Mouse (Mus musculus) heart, postnatal 0 days (tissue): Measurements from ENCODE around the gene Lig4. TPM values are rescaled to one million over a fixed set of nuclear protein-coding genes. Genes with fewer than 3 reads are reported as not detected.
A peak's percentile ranks its signal among the peaks of the same experiment; 100 is the strongest.

Source experiments
- ATAC-seq: fragments of 200-750 bp; cut with Nextera tagmentation; 2 replicates; pipeline ENCODE4 v1.8.0; 2017; ENCODE audit warnings: low read depth, moderate number of reproducible peaks, moderate library complexity; ENCODE audit not compliant: insufficient read depth
- DNase-seq: peaks from one replicate; pipeline ENCODE4 v3.0.0-alpha.2; 2016; ENCODE audit warnings: low spot score
- H3K27ac ChIP-seq: fragments of 300-500 bp; sonication (generic); 2 replicates; pipeline ENCODE4 v1.5.1; 2014; ENCODE audit warnings: low read depth, mild to moderate bottlenecking
- H3K27me3 ChIP-seq: fragments of 300-500 bp; sonication (generic); 2 replicates; pipeline ENCODE4 v1.6.1; 2014; ENCODE audit warnings: low read length, mixed read lengths; ENCODE audit not compliant: control insufficient read depth, insufficient read depth
- H3K36me3 ChIP-seq: fragments of 300-500 bp; sonication (generic); replicated peaks from 2 replicates; pipeline ENCODE4 v1.6.1; 2014; ENCODE audit warnings: low read length, mixed read lengths; ENCODE audit not compliant: control insufficient read depth, insufficient read depth
- H3K4me1 ChIP-seq: fragments of 300-500 bp; sonication (generic); 2 replicates; pipeline ENCODE4 v1.6.1; 2014; ENCODE audit warnings: antibody characterized with exemption; ENCODE audit not compliant: control insufficient read depth, insufficient read depth
- H3K4me2 ChIP-seq: fragments of 300-500 bp; sonication (generic); 2 replicates; pipeline ENCODE4 v1.6.1; 2014; ENCODE audit warnings: low read depth, mild to moderate bottlenecking, low read length, moderate library complexity
- H3K4me3 ChIP-seq: fragments of 300-500 bp; sonication (generic); 2 replicates; pipeline ENCODE4 v1.5.1; 2014; ENCODE audit warnings: low read depth, low read length
- H3K9ac ChIP-seq: fragments of 300-500 bp; sonication (generic); replicated peaks from 2 replicates; pipeline ENCODE4 v1.6.1; 2014; ENCODE audit warnings: low read depth, low read length, mixed read lengths
- H3K9me3 ChIP-seq: fragments of 300-500 bp; sonication (generic); replicated peaks from 2 replicates; pipeline ENCODE4 v1.6.1; 2016; ENCODE audit warnings: low read length; ENCODE audit not compliant: control insufficient read depth
- CTCF ChIP-seq: IDR thresholded peaks from 2 replicates; pipeline ENCODE4 v1.5.1; 2016; ENCODE audit warnings: antibody characterized with exemption, control low read depth, low read depth
- EP300 ChIP-seq: IDR thresholded peaks from 2 replicates; pipeline ENCODE4 v1.6.1; 2016; ENCODE audit warnings: antibody characterized with exemption, low read depth
- WGBS: fragments of 180-500 bp; shearing (Covaris S2); extraction: QIAGEN DNeasy Blood & Tissue Kit; methylation state at CpG from one replicate; pipeline ENCODE4 v1.1.7; 2014; 5-methylcytosine and 5-hydroxymethylcytosine counted together
- polyA plus RNA-seq: library from polyadenylated mRNA; unstranded; fragments of >200 nt; fragmentation: Nextera tagmentation; extraction: Ambion mirVana; gene quantifications from 2 replicates; pipeline ENCODE4 v1.2.1, GENCODE M21; 2015
- total RNA-seq: library from RNA; depleted of rRNA; stranded (reverse); fragments of >200 nt; gene quantifications from 2 replicates; pipeline ENCODE4 v1.2.3, GENCODE M21; 2014; ENCODE audit warnings: low replicate concordance; rRNA removed

The Lig4 gene
- total and polyA plus RNA-seq, 2 experiments from 2014 or later, result 0.11 to 3.8 TPM

DNA sequence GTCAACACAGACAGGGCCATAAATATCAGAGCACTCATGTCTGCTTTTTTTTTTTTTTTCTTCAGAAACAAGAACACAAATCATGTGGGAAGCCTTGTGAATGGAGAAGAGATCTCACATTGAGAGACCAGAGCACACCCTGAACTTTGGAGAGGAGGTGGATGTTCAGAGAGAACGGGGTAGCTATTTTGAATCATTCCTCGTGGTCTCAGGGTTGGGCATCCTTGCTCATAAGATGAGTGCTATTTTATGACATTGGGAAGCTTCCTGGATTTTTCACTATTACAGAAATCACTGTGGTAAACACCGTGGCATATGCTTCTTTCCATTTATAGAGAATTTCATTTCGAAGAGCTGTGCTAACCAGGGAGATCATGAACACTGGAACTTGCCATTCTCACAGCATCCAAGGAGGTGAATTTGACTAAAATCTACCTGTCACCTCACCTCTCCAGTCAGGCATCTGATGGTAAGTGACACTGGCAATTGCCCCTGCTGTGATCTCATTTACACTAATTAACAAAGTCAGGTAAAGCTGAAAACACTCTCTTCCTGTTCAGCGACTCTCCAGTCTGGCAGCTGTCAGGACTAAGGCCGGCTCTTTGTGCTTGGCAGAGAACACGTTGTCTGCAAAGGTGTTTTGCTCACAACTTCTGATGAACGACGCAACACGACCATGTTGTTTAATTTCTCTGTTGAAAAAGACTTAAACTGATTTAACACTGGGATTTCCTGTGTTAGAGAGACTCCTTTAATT lies 28.2 kb downstream of the Lig4 start:
- no peaks in the 10 kb centered on the region for H3K36me3 ChIP-seq
- WGBS, result 53% methylated on average over 10 of the region's 10 CpGs
- no peak overlapping the region for H3K4me2 ChIP-seq
- no peak overlapping the region for H3K9ac ChIP-seq
- H3K9me3 ChIP-seq, result no peaks in the 10 kb centered on the region
- DNase-seq (no peak), ATAC-seq (no peak)
- H3K27me3 ChIP-seq, result no peaks in the 10 kb centered on the region
- H3K27ac ChIP-seq, result no peak overlapping the region
- TF ChIP-seq EP300 (no peak), CTCF (no peak)
- no peak overlapping the region for H3K4me3 ChIP-seq
- no peaks in the 10 kb centered on the region for H3K4me1 ChIP-seq

DNA sequence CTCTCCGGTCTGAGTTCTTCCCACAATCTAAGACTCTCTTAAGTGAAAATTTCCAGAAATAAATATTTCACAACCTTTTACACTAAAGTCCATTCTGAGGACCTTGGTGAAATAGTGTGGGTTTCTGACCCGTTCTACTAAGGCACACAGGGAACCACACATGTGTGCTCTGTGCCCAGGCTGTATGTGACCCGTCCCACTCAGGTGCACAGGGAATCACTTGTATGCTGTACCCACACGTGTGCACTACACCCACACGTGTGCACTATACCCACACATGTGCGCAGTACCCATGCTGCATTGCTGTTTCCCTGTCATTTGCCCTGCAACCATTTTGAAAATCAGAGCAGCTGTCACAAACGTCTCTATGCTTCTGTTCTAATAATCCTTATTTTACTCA lies 41.9 kb downstream of the Lig4 start:
- no peak overlapping the region for H3K27ac ChIP-seq
- no peak overlapping the region for H3K4me3 ChIP-seq
- DNase-seq (no peak), ATAC-seq (no peak)
- no peak for TF ChIP-seq EP300
- TF ChIP-seq CTCF, result no peak
- H3K27me3 ChIP-seq, result no peaks in the 10 kb centered on the region
- no peaks in the 10 kb centered on the region for H3K4me1 ChIP-seq
- H3K9ac ChIP-seq, result no peak overlapping the region
- 62% methylated on average over 7 of the region's 7 CpGs for WGBS
- no peaks in the 10 kb centered on the region for H3K36me3 ChIP-seq
- H3K9me3 ChIP-seq, result no peaks in the 10 kb centered on the region
- no peak overlapping the region for H3K4me2 ChIP-seq

DNA sequence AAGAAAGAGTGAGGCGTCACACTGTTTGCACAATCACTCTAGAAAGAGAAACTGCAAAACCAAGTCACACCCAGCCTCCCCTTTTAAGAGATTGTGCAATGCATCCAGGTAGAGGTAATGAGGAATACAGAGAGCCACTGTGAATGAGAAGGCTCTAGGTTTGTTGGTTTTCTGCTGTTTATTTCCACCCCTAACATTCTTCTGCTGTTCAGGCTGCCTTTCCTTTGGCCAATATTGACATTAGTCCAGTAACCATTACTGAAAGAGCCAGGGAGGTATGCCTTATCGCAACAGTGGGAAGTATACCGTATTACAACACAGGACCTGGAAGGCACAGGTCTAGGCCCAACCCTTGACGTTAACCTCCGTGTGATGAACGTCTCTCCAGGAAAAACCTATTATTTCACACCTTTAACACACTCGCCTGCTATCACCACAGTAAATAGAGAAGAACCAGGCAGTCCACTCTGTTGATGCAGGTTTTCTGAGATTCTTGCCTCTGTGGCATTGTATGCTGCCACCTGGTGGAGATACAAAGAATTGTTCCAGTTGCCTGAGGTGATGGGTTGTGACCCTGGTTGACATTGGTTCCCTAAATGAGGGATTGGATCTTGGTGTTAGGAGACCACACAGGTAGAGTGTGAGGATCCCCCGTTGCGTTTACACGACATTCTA lies 42.5 kb downstream of the Lig4 start:
- H3K4me2 ChIP-seq, result no peak overlapping the region
- 28% methylated on average over 10 of the region's 10 CpGs for WGBS
- H3K27me3 ChIP-seq, result no peaks in the 10 kb centered on the region
- no peaks in the 10 kb centered on the region for H3K9me3 ChIP-seq
- H3K36me3 ChIP-seq, result no peaks in the 10 kb centered on the region
- H3K4me1 ChIP-seq, result no peaks in the 10 kb centered on the region
- peak; percentile 11 for DNase-seq
- no peak for ATAC-seq
- H3K4me3 ChIP-seq, result no peak overlapping the region
- no peak overlapping the region for H3K9ac ChIP-seq
- TF ChIP-seq EP300 (no peak), CTCF (peak; percentile 87)
- H3K27ac ChIP-seq, result no peak overlapping the region

DNA sequence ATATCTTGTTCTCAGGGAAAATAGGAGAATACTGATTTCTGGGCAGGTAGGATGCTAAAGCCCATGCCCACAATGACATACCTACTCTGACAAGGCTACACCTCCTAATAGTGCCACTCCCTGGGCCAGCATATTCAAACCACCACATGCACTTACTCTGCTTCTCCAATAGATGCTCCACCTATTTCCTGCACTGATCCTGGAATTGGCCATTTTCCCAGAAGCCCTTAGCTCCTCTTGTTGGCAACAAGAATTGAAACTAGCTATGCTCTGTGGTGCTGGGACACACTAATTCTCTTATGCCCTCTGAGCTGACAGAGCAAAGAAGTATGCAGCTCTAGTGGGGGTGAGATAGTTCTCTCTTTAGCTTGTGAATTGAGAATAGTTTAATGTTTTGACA lies 44.8 kb downstream of the Lig4 start:
- Histone ChIP-seq H3K27ac (no peak overlapping the region), H3K4me2 (no peak overlapping the region), H3K4me1 (no peaks in the 10 kb centered on the region), H3K9ac (no peak overlapping the region), H3K36me3 (no peaks in the 10 kb centered on the region), H3K27me3 (no peaks in the 10 kb centered on the region), H3K4me3 (no peak overlapping the region), H3K9me3 (no peaks in the 10 kb centered on the region)
- TF ChIP-seq CTCF, result no peak
- TF ChIP-seq EP300, result no peak
- ATAC-seq (no peak), DNase-seq (no peak)

DNA sequence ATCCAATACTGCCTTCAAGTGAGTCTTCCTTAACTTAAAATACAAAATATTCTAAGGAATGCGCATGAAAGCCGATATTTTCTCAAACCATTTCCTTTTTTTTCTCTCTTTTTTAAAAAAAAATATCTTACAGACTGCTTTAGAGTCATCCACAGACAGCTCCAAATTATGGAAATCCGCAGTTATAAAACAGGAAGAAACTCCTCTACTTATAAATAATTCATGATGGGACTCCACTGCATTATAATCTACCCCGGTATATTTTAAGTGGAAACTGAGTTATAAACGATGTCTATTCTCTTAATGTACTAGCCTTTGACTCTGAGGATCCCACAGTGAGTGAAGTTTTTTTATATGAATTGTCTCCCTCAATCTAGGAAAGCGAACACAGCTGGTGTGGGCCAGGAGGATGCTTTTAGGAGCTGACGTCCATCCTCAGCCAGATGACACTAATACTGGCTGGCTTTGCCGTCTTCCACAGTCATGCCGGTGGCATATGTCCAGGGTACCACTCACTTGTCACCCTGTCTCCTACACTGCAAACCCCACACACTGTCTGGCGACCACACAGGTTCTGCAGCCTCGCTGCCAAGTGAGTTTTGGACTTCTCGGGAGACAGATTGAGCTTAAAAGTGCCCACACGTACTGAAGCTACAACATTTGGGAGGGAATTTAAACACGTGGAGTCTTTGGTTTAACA lies 47.6 kb downstream of the Lig4 start:
- Histone ChIP-seq H3K9ac (no peak overlapping the region), H3K27me3 (no peaks in the 10 kb centered on the region), H3K9me3 (no peaks in the 10 kb centered on the region), H3K27ac (no peak overlapping the region), H3K4me1 (no peaks in the 10 kb centered on the region), H3K4me2 (no peak overlapping the region), H3K36me3 (no peaks in the 10 kb centered on the region), H3K4me3 (no peak overlapping the region)
- DNase-seq, result no peak
- WGBS, result 62% methylated on average over 14 of the region's 14 CpGs
- TF ChIP-seq CTCF (no peak), EP300 (no peak)
- no peak for ATAC-seq

Other genes with a start within 250 kb of the Lig4 start
- 0.46 and 1.4 TPM in 2 replicates for gene Fam155a, start 206.5 kb downstream of the Lig4 start, total RNA-seq
- gene Fam155a, start 206.5 kb downstream of the Lig4 start, polyA plus RNA-seq, result 0.04 and 0.07 TPM in 2 replicates
- gene Gm10217, start 113.4 kb downstream of the Lig4 start, total RNA-seq, result not detected in 2 replicates
- gene Gm10217, start 113.4 kb downstream of the Lig4 start, polyA plus RNA-seq, result not detected in 2 replicates
- gene Abhd13, start within 50 bp of the Lig4 start, total RNA-seq, result 15.2 and 19.9 TPM in 2 replicates
- gene Abhd13, start within 50 bp of the Lig4 start, polyA plus RNA-seq, result 10.3 and 11.5 TPM in 2 replicates
- 6.2 TPM in 1 of 2 replicates, not detected in the other for gene Tnfsf13b, start 28.8 kb upstream of the Lig4 start, total RNA-seq
- gene Tnfsf13b, start 28.8 kb upstream of the Lig4 start, polyA plus RNA-seq, result 0.36 and 0.47 TPM in 2 replicates
- gene Myo16, start 176.2 kb upstream of the Lig4 start, total RNA-seq, result 0.08 TPM in 1 of 2 replicates, not detected in the other
- gene Myo16, start 176.2 kb upstream of the Lig4 start, polyA plus RNA-seq, result not detected in 2 replicates